Mouse (Mus musculus) cerebellum, adult (tissue): ENCODE measurements around the gene Fgf10.

Experiments used
- ATAC-seq: cut with Nextera tagmentation; 2 replicates; pipeline ENCODE4 v1.9.2; 2017; ENCODE audit warnings: mild to moderate bottlenecking, moderate library complexity, mixed read lengths; ENCODE audit not compliant: insufficient number of reproducible peaks, low FRiP score, low TSS enrichment

Gene Fgf10

GRCm38 (mm10) chr13:118669491-118669890, at the start of gene Fgf10:
Gene Fgf10, plus strand, starts transcription at chr13:118669791.
- ATAC-seq = no peak

- no peak for ATAC-seq
These were observed 39.7 kb upstream of the Fgf10 start for GRCm38 (mm10) chr13:118629661-118630428.

GRCm38 (mm10) chr13:118631500-118631899, 38.1 kb upstream of the Fgf10 start:
- ATAC-seq = no peak

GRCm38 (mm10) chr13:118636047-118636446, 33.5 kb upstream of the Fgf10 start:
- ATAC-seq = no peak

- ATAC-seq = no peak
These were observed 27.0 kb upstream of the Fgf10 start for GRCm38 (mm10) chr13:118642585-118642984.

- no peak for ATAC-seq
These were observed 26.5 kb upstream of the Fgf10 start for GRCm38 (mm10) chr13:118643138-118643537.

- no peak for ATAC-seq
These were observed 12.6 kb upstream of the Fgf10 start for GRCm38 (mm10) chr13:118656991-118657390.

GRCm38 (mm10) chr13:118658031-118658430, 11.6 kb upstream of the Fgf10 start:
- no peak for ATAC-seq

GRCm38 (mm10) chr13:118658608-118659326, 10.8 kb upstream of the Fgf10 start:
- ATAC-seq = no peak

- ATAC-seq = no peak
These were observed 7.9 kb upstream of the Fgf10 start for GRCm38 (mm10) chr13:118661664-118662063.

- no peak for ATAC-seq
These were observed 4.7 kb upstream of the Fgf10 start for GRCm38 (mm10) chr13:118664901-118665300.

GRCm38 (mm10) chr13:118679228-118679627, 9.6 kb downstream of the Fgf10 start:
- no peak for ATAC-seq

- no peak for ATAC-seq
These were observed 23.5 kb downstream of the Fgf10 start for GRCm38 (mm10) chr13:118693049-118693448.

GRCm38 (mm10) chr13:118695103-118695502, 25.5 kb downstream of the Fgf10 start:
- ATAC-seq = no peak

- ATAC-seq = no peak
These were observed 34.1 kb downstream of the Fgf10 start for GRCm38 (mm10) chr13:118703727-118704126.

GRCm38 (mm10) chr13:118705716-118706115, 36.1 kb downstream of the Fgf10 start:
- ATAC-seq = no peak

- no peak for ATAC-seq
These were observed 40.3 kb downstream of the Fgf10 start for GRCm38 (mm10) chr13:118709912-118710311.

- ATAC-seq = no peak
These were observed 44.1 kb downstream of the Fgf10 start for GRCm38 (mm10) chr13:118713626-118714150.

GRCm38 (mm10) chr13:118714284-118715065, 44.9 kb downstream of the Fgf10 start:
- no peak for ATAC-seq
